Mouse (Mus musculus): ENCODE results near the gene Scamp5. TPM values are rescaled to one million over a fixed set of nuclear protein-coding genes. Genes with fewer than 3 reads are reported as not detected.

Scamp5 gene
- polyA plus RNA-seq, 1 experiment: 353 TPM

- DNase-seq: no peak
- no peak overlapping the region for H3K27ac ChIP-seq (ENCODE audit: insufficient read depth, low read length)
- TF ChIP-seq CTCF (IDR thresholded peaks at IDR 0.05; ENCODE audit: borderline replicate concordance, insufficient read depth, low read depth, low read length) (no peak), POLR2A (IDR thresholded peaks at IDR 0.05; ENCODE audit: borderline replicate concordance, insufficient read depth, low read length) (no peak)
- H3K4me1 ChIP-seq (ENCODE audit: control insufficient read depth, insufficient read depth, low read length): peaks cover 7% of the 10 kb centered on the region; the same call in 1 of the 2 replicates
- 81% methylated on average over 1 of the region's 1 CpGs for WGBS
- H3K27me3 ChIP-seq (ENCODE audit: control insufficient read depth, insufficient read depth, low read length): no peaks in the 10 kb centered on the region
- no peak overlapping the region for H3K4me3 ChIP-seq (replicated peaks; ENCODE audit: insufficient read depth, low read depth, low read length)
These were observed 18.1 kb downstream of the Scamp5 start for GRCm38 (mm10) chr9:57449715-57450114.

- 100% methylated on average over 1 of the region's 1 CpGs for WGBS
- TF ChIP-seq POLR2A (IDR thresholded peaks at IDR 0.05; ENCODE audit: borderline replicate concordance, insufficient read depth, low read length) (no peak), CTCF (IDR thresholded peaks at IDR 0.05; ENCODE audit: borderline replicate concordance, insufficient read depth, low read depth, low read length) (no peak)
- DNase-seq: peak in 1 of 2 experiments; percentile 19
- H3K4me3 ChIP-seq (replicated peaks; ENCODE audit: insufficient read depth, low read depth, low read length): no peak overlapping the region
- no peaks in the 10 kb centered on the region for H3K27me3 ChIP-seq (ENCODE audit: control insufficient read depth, insufficient read depth, low read length)
- H3K27ac ChIP-seq (ENCODE audit: insufficient read depth, low read length): no peak overlapping the region
- no peaks in the 10 kb centered on the region for H3K4me1 ChIP-seq (ENCODE audit: control insufficient read depth, insufficient read depth, low read length)
These were observed 27.2 kb downstream of the Scamp5 start for GRCm38 (mm10) chr9:57440620-57441019.

GRCm38 (mm10) chr9:57439522-57440295 lies 28.2 kb downstream of the Scamp5 start, which contains the start of gene Ppcdc:
Gene Ppcdc, minus strand, starts transcription at chr9:57440124.
- peak within 1 kb of the TSS; percentile 82 for H3K4me3 ChIP-seq (replicated peaks; ENCODE audit: insufficient read depth, low read depth, low read length)
- 2% methylated on average over 32 of the region's 32 CpGs for WGBS
- peak; percentile 92 for TF ChIP-seq POLR2A (IDR thresholded peaks at IDR 0.05; ENCODE audit: borderline replicate concordance, insufficient read depth, low read length)
- no peak for TF ChIP-seq CTCF (IDR thresholded peaks at IDR 0.05; ENCODE audit: borderline replicate concordance, insufficient read depth, low read depth, low read length)
- H3K4me1 ChIP-seq (ENCODE audit: control insufficient read depth, insufficient read depth, low read length): no peaks in the 10 kb centered on the region
- peak; percentile 90 to 94 for DNase-seq
- H3K27ac ChIP-seq (ENCODE audit: insufficient read depth, low read length): peak within 1 kb of the TSS; percentile 47; the same call in 1 of the 2 replicates
- no peaks in the 10 kb centered on the region for H3K27me3 ChIP-seq (ENCODE audit: control insufficient read depth, insufficient read depth, low read length)

- DNase-seq: no peak
- Histone ChIP-seq H3K27me3 (ENCODE audit: control insufficient read depth, insufficient read depth, low read length) (no peaks in the 10 kb centered on the region), H3K27ac (ENCODE audit: insufficient read depth, low read length) (no peak overlapping the region), H3K4me1 (ENCODE audit: control insufficient read depth, insufficient read depth, low read length) (0 out of 2 replicates have a peak, but pooled peaks cover under 1% of the 10 kb centered on the region), H3K4me3 (replicated peaks; ENCODE audit: insufficient read depth, low read depth, low read length) (peak overlapping the region; percentile 82)
- TF ChIP-seq CTCF (IDR thresholded peaks at IDR 0.05; ENCODE audit: borderline replicate concordance, insufficient read depth, low read depth, low read length) (no peak), POLR2A (IDR thresholded peaks at IDR 0.05; ENCODE audit: borderline replicate concordance, insufficient read depth, low read length) (no peak)
- WGBS: 19% methylated on average over 7 of the region's 7 CpGs
These were observed 28.8 kb downstream of the Scamp5 start for GRCm38 (mm10) chr9:57439083-57439482.

DNA sequence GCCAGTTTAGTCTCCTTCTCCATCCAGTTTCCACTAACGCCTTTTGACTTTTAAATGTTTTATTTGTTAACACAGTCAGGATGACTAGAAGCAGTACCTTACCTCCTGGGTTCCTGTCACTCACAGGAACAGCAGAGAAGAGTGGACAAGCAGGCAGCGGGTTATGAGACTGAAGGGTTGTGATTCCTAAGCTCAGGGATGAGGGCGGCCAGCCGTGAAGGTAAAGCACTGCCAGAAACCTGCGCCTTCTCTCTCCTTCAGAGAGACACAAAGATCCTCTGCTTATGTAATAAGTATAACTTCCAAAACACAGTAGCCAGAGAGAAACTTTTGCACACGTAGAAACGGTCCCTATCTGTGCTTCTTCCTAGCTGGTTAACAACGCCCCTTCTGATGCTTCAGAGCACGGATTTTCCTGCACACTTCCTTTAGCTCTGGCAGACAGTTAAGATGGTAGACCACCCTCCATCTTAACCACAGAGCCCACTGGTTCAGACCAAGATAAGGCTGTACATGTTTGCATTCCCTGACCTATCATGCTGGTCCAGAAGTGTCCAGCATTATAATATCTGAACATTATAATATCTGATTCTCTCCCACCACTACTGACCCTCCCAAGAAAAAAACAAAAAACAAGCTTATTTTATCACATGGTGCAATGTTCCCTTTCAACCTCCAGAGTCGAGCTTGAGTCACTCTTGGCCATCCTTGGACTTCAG lies 29.8 kb downstream of the Scamp5 start:
- TF ChIP-seq POLR2A (IDR thresholded peaks at IDR 0.05; ENCODE audit: borderline replicate concordance, insufficient read depth, low read length): no peak
- TF ChIP-seq CTCF (IDR thresholded peaks at IDR 0.05; ENCODE audit: borderline replicate concordance, insufficient read depth, low read depth, low read length): no peak
- WGBS: 75% methylated on average over 10 of the region's 10 CpGs
- DNase-seq: no peak
- no peak overlapping the region for H3K27ac ChIP-seq (ENCODE audit: insufficient read depth, low read length)
- no peaks in the 10 kb centered on the region for H3K27me3 ChIP-seq (ENCODE audit: control insufficient read depth, insufficient read depth, low read length)
- no peak overlapping the region for H3K4me3 ChIP-seq (replicated peaks; ENCODE audit: insufficient read depth, low read depth, low read length)
- H3K4me1 ChIP-seq (ENCODE audit: control insufficient read depth, insufficient read depth, low read length): peaks cover 9% of the 10 kb centered on the region

GRCm38 (mm10) chr9:57436166-57436565 lies 31.7 kb downstream of the Scamp5 start:
- TF ChIP-seq CTCF (IDR thresholded peaks at IDR 0.05; ENCODE audit: borderline replicate concordance, insufficient read depth, low read depth, low read length) (no peak), POLR2A (IDR thresholded peaks at IDR 0.05; ENCODE audit: borderline replicate concordance, insufficient read depth, low read length) (no peak)
- H3K27ac ChIP-seq (ENCODE audit: insufficient read depth, low read length): no peak overlapping the region
- WGBS: 85% methylated on average over 5 of the region's 5 CpGs
- H3K27me3 ChIP-seq (ENCODE audit: control insufficient read depth, insufficient read depth, low read length): no peaks in the 10 kb centered on the region
- no peak overlapping the region for H3K4me3 ChIP-seq (replicated peaks; ENCODE audit: insufficient read depth, low read depth, low read length)
- peaks cover 23% of the 10 kb centered on the region for H3K4me1 ChIP-seq (ENCODE audit: control insufficient read depth, insufficient read depth, low read length)
- DNase-seq: no peak

DNA sequence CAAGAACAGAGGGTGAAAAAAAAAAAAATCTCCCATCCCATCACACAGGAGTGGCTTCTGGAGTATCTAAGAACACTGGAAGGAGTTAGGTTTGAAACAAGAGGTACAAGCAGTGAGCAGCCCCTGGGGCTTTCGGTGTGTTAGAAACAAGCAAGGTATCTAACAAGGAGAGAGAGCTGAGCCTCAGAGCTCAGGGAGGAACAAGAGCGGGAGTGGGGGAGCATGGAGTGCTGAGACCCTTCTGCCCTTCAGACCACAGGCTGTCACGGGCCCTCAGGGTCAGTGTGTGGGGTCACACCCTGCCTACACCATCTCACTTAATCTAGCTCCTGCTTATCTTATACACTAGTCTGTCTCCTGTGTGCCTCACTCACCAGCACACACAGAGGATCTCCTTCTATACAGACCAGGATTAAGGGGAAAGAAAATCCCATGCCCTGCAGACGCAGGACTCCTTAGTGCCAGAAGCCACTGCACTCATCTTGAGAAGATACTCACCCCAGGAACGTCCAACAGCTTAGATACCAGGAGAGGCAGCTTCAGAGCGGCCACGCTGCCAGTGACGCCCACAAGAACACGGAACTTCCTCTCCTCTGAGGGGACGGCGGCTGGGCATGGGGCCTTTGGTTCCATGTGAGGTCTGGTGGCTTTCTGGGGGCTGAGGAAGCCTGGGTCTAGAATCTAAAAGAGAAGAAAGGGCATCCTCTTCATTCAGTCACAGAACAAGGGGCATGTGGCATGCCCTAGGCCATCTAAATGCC lies 33.3 kb downstream of the Scamp5 start:
- Histone ChIP-seq H3K27me3 (ENCODE audit: control insufficient read depth, insufficient read depth, low read length) (no peaks in the 10 kb centered on the region), H3K27ac (ENCODE audit: insufficient read depth, low read length) (no peak overlapping the region), H3K4me1 (ENCODE audit: control insufficient read depth, insufficient read depth, low read length) (peaks cover 23% of the 10 kb centered on the region), H3K4me3 (replicated peaks; ENCODE audit: insufficient read depth, low read depth, low read length) (no peak overlapping the region)
- TF ChIP-seq CTCF (IDR thresholded peaks at IDR 0.05; ENCODE audit: borderline replicate concordance, insufficient read depth, low read depth, low read length): no peak
- TF ChIP-seq POLR2A (IDR thresholded peaks at IDR 0.05; ENCODE audit: borderline replicate concordance, insufficient read depth, low read length): no peak
- 92% methylated on average over 11 of the region's 11 CpGs for WGBS
- no peak for DNase-seq

Data from cerebellum, adult 2 months (tissue).